Mouse (Mus musculus): ENCODE measurements at regions not wholly inside any gene's neighbourhood (a gene's known extent, or its start where the extent isn't known, plus 50 kb on each side); places are given as distances from the start of the nearest gene placed in this dataset.

DNA sequence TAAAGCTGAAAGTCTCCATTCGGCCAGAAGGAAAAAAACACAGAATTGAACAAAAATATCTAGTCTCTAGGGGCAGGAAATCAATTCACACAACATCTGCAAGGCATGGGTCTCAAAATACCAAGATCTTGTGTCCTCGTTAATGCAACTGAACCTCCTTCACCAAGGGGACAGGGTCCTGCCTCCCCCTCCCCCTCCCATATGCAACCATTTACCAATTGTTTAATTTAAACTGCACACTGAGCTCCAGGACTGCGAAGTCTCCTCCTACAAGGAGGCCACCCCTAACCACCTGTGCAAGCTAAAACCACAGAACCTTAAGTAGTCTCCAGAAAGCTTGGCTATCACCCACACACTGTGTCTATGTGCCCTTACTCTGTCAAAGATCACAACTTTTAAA lies 61.4 kb upstream of the Tln2 start:
- TF ChIP-seq CTCF (IDR thresholded peaks at IDR 0.05; ENCODE audit: borderline replicate concordance, control insufficient read depth, extremely low read depth, insufficient read depth, low read length, poor library complexity) (no peak), POLR2A (IDR thresholded peaks at IDR 0.05; ENCODE audit: control insufficient read depth, extremely low read depth, insufficient read depth, low read length, poor library complexity) (no peak)
